Mouse (Mus musculus) A20 (cell line): ENCODE data around the gene Mrnip.
"Not testable (repeated sequence)": the region's sequence is repeated elsewhere in the genome, so short reads cannot be mapped to it uniquely, and the experiment has no call there.

Source experiments
- DNase-seq: peaks from one replicate; pipeline ENCODE4 v3.0.0-alpha.2; 2011; ENCODE audit warnings: low read depth, low spot score

Mrnip gene

DNA sequence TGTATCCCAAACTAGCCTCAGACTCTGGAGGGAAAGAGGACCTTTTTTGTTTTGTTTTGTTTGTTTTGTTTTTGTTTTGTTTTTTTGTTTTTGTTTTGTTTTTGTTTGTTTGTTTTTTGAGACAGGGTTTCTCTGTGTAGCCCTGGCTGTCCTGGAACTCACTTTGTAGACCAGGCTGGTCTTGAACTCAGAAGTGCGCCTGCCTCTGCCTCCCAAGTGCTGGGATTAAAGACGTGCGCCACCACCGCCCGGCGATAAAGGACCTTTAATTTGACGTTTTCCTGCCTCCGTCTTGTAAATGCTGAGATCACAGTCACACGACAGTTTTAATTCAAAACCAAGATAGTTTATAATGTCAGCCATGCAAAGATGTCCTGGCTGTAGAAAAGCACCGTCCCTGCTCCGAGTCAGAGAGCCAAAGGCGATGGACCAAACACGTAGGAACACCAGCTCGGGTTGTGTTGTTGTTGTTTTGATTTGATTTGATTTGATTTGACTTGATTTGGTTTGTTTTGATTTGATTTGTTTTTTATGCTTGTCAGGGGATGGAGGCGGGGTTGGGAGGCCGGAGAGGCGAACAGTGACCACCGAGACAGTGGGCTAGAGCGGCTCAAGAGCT is at the start of gene Mrnip:
Gene Mrnip, plus strand, starts transcription at position 334 of the 619 bp plus-strand sequence.
- DNase-seq, result not testable (repeated sequence)

DNA sequence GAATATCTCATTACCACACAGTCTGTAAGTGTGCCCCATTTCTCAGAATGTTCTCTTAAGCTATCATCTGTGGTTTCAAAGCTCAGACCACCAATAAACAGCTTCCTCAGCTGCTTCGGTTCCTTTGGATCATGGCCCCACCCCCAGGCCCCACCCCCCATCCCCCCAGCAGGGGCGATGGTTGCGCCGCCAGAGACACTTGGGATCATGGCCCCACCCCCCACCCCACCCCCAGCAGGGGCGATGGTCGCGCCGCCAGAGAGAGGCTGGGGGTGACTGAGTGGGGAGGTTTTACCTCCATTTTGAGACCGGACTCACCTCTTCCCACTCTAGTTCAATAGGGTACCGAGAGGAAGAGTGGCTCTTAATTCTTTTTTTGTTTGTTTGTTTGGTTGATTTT is 46.5 kb upstream of the Mrnip start:
- DNase-seq, result no peak

DNA sequence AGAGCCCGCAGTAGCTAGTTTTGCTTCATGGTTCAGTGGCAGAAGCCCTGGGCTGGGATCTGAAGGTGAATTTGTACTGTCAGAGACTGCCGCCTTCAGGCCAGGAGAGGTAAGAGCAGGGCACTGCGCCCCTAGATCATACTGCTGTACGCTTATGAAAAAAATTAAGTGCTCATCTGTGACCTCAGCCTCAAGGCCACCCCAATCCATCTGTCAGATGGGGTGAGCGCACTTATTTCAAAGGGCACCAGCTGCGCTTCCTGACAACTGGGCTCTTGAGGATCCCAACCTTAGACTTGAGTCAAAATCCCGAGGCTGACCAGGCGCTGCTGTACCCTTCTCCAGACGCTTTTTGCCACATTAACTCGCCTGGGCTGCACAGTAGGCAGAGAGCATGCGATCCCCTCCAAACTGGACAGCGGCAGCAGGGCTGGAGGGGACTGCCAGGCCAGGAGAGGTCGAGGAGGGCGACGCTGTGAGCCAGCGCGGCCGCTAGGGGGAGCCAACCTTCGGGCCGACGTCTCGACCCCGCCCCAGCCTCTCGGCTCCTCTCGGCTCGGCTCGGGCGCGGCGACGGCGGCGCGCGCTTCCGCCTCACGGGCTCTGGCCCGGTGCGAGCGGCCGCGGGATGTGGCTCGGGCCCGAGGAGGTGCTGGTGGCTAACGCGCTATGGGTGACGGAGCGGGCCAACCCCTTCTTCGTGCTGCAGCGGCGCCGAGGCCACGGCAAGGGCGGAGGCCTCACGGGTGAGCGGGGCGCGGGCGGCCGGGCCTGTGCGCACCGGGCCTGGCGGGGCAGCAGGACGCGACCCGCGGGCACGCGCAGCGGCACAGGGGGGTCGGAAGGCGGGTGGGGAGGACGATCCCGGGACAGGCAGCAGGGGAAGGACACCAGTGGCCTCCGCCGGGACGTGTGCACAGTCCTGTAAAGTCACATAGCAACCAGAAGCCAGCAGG is 43.2 kb upstream of the Mrnip start, which contains the start of gene Tbc1d9b:
Gene Tbc1d9b, plus strand, starts transcription at position 586 of the 956 bp plus-strand sequence.
- DNase-seq, result peak; percentile 93

DNA sequence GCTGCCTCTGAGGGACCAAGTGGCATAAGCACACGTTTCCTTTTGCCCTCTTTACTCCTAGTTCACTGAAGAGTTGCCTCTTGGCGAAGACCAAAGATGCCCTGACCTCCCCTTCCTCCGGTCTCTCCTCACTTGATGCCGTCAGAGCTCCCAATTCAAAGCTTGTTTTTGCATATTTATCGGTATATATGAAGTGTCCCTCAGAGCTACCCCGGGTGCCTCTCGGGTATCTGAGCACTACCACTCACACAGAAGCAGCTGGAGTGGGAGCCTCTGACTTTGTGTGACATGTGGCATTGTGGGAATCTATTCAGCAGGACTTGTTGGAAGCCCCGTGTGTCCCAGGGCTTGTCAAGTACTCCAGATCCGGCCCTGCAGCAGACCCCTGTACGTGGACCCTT is 42.4 kb upstream of the Mrnip start:
- peak; percentile 57 for DNase-seq

DNA sequence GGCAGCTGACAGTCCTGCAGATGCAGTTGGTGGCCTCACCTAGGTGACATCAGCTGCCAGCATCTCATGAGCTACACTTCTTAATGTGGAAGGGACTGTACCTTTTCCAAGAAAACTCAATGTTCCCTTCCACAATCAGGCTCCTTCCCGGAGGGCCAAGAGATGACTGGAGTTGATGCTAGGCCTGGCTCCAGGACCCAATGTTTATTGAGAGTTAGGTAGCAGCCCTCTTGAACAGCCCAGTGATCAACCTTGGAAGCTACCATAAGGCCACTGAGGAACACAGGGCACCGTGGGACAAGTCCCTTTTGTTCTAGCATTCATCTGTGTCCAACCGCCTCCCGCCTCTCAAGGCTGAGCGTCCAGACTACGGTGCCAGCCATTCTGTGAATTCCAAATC is 42.0 kb upstream of the Mrnip start:
- no peak for DNase-seq

DNA sequence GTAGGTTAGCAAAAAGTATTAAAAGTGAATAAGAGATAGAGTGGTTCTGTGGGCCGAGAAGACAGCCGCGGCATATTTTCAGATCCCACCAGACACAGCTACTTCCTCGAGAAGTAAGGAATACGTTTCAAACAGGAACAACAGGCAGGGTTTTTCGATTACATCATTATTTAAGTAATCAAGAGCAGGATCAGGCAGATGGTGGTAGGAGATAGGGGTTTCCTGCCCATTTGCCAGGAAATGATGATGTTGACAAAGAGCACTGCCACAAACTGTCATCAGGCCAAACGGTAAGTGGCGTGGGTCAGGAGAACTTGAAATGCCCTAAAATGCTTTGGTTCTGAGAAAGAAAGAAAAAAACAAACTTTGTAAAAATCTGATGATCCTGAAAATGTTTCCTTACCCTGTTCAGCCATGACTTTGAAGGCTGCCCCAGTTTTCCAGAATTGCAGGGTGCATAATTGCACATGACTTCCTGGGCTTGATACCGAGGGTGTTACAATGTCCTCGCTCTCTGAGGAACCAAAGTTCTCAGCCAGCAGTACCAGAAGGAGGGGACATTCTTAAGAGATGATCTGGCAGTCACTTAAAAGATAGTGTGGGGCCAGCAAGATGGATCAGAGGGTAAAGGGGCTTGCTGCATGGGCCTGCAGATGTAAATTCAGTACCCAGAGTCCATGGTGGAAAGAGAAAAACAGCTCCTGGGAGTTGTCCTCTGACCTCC is 39.9 kb upstream of the Mrnip start:
- DNase-seq, result no peak

DNA sequence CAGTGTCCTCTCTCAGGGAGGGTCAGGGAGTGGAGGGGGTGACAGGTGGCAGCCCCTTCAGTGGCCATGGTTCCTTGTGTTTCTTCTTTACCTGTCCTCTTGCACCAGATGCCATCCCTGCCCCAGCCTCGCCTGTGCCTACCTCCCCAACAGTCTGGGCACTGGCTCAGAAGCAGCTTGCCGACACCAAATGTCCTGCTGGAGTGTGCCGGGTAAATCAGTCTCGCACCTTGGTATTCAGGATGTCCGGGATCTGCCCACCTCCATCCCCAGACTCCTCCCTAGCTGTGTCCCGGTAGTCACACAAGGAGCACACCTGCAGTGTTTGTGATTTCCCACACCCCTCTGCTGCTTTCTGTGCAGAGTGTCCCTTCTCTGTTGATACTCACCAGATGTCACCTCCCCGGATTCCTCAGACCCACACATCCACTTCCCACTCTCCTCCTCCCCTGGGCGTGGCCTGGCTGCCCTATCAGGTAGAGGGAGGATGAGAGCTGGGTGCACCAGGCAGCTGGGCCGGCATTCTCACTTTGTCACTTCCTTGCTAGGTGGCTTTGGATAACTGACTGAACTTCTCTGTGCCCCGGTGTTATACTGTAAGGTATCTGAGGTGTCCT is 35.9 kb upstream of the Mrnip start:
- no peak for DNase-seq

DNA sequence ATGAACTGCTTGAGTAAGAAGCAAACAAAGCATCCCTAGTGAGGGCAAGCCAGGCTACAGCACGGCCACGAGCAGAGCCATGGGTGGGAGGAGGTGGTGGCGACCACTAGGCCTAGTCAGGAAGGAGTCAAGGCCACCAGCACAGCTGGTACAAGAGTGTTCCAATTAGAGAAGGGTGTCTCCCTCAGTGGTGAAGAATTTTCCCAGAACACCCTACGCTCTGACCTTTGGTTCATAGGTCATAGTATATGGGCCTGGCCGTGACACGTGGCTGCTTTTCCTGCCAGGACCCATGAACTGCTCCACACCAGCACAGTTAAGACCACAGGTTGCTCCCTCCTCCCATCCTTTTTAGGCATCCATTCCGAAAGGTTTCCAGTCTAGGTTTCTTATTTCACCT is 34.7 kb upstream of the Mrnip start:
- DNase-seq, result no peak

DNA sequence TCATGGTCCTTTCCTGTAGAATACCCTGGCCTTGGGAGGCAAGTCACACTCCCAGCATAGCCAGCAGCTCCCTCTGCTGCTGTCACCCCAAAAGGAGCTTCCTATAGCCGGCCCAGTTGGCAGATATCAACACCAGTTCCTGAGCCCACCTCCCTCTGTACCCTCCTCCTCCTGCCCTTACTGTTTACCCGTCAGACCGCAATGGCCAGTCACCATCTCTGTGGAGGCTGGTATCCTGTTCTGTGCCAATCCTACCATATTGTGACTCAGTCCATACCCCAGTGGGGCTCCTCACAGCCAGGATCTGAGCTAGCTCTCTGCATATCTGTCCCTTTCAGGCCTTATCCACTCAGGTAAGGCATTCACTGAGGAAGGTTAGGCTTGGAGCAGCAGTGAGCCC is 28.7 kb upstream of the Mrnip start:
- no peak for DNase-seq

DNA sequence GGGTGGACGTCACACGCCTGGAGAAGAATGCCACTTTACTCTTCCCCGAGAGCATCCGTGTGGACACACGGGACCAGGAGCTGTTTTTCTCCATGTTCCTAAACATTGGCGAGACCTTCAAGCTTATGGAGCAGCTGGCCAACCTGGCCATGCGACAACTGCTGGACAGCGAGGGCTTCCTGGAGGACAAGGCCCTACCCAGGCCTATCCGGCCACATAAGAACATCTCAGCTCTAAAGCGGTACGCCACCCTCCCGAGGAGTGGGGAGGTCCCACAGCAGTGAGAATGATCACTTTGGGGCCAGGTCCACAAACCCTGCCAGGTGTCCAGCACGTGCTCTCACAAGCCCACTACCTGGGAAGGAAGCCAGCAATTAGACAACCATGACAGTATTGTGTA is 28.1 kb upstream of the Mrnip start:
- DNase-seq, result no peak

DNA sequence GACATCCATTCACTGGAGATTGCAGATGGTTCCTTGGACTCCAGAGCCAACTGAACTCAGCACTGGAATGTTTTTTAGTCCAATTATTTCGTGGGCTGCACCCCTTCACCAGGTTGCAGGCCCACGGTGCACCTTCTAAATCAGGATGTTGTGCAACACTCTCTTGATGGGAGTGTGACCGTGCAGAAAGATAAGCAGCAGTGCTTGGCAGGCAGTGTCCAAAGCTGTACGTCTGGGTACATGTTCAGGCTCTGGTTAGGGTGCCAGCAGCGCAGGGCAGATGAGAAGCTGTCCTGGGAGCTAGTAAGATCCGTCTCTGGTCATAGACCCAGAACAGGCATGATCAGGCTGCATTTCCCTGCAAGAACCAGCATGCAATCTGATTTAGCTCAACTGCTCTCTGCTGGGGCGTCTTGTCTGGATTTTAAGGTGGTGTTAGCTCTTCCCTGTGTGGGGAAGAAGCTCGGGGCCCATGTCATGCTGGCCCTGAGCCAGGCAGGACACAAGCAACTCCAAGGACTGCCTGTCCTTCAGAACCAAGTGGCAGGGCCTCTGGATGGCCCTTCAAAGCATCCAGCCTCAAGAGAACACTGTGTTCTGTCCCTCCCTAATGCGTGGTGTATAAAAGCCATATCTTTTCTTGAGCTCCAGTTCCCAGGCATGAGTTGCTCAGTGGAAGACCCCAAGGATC is 26.8 kb upstream of the Mrnip start:
- DNase-seq, result no peak

DNA sequence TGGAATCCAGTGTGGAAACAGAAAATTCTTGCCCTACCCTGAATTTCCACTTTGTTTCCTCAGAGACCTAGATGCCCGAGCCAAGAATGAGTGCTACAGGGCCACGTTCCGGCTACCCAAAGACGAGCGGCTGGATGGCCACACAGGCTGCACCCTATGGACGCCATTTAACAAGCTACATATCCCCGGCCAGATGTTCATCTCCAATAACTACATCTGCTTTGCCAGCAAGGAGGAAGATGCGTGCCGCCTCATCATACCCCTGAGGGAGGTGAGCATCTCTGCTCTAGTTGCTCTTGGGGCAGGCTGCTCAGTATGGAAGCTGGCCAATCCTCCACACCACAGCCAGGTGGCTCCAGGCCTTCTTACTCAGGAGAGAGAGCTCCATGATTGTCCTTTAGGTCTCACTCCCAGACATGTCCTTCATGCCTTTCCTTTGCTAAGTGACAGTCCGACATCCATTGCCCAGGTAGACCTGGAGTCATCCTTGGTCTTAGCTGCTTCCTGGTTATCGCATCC is 26.2 kb upstream of the Mrnip start:
- no peak for DNase-seq

DNA sequence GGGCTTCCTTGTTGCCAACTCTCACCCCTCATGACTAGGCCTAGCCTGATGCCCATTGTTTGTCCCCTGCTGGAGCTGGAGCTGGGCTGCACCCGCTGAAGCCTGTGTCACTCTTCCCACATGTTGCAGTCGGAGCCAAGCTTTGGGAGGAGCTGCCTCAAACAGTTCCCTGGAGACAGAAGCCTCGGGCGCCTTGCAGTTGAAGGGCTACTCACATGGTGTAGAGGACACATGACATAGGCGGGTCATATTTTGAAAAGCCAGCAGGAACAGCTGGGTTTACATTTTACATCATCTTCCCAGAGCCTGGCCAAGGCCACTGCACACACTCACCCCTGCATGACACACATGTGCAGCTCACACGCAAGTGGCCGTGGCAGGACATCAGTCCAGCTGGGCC is 25.0 kb upstream of the Mrnip start:
- DNase-seq, result no peak

DNA sequence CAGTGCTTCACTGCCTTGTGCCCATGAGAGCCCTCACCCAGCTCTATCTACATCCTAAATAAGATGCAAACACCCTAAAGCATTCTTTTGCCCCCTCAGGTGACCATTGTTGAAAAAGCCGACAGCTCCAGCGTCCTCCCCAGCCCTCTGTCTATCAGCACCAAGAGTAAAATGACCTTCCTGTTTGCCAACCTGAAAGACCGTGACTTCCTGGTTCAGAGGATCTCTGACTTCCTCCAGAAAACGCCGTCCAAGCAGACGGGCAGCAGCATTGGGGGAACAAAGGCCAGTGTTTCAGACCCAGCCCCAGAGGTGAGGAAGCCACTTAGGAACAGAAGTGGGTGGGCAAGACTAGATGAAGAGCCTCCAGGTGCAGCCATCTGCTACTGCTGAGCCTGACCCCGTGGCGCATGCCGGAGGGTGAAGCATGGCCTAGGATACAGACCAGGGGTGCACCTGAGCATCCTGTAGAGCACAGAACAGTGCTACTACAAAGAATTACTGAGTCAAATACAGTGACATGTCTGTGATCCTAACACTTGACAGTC is 24.6 kb upstream of the Mrnip start:
- no peak for DNase-seq

DNA sequence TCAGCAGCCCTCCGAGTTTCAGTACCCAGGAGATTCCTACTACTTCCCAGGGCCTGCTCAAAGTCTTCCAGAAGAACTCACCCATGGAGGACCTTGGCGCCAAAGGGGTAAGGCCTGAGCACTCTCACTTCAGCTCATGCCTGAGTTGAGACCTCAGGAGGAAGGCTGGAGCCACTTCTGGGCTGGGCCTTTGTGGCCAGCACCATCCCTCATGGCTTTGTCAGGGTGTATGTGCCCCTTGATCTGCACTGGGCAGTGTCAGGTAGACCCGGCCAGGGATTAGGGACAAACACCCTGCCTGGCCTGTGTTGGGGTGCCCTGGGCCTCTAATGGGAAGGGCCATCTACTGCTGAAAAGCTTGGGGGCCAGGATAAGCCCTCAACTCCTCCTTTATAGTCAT is 22.9 kb upstream of the Mrnip start:
- DNase-seq, result no peak

DNA sequence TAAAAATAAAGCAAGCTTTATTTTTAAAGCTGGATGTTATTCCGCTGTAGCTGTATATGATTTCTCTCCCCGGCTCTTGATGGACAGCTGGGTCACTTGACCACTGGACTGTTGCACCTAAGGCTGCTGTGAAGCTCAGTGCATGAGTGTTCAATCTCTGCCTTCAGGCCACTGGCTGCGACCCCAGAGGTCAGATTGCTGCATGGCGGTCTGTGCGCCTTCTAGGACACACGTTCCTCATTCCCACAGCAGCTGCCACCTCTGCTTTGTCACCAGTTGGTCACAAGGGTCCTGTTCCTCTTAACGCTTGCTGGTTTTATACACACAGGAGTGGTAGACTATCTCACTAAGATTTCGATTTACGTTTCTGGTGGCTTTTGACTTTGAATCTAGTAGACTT is 20.1 kb upstream of the Mrnip start:
- DNase-seq, result no peak

DNA sequence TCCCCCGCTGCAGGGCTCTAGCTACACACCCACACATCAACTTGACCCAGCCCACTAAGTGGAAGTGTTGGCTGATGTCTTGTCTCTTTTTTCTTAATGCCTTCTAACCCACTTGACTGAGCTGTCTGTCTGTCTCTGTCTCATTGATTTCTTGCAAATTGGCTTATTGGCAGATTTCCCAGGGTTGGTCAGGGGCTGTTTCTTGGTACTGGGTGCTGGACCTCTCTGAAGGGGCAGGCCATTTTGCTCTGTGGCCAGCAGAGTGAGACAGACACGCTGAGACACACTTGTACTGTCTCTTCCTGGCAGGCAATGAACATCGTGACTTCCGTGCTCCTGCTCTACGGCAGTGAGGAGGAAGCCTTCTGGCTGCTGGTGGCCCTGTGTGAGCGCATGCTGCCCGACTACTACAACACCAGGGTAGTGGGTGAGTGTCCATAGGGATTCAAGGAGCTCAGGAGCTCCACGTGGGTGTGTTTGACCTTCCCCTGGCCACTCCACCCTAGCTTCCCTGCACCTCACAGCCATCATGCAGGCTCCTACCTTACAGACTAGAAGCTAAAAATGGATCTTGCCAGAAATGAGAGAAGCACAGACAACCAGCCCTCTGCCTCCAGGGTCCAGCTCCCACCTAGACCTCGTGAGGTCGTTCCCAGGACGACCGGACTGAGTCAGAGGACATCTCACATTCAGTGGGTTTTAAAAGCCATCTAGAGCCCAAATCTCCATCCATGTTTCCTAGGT is 19.3 kb upstream of the Mrnip start:
- no peak for DNase-seq

DNA sequence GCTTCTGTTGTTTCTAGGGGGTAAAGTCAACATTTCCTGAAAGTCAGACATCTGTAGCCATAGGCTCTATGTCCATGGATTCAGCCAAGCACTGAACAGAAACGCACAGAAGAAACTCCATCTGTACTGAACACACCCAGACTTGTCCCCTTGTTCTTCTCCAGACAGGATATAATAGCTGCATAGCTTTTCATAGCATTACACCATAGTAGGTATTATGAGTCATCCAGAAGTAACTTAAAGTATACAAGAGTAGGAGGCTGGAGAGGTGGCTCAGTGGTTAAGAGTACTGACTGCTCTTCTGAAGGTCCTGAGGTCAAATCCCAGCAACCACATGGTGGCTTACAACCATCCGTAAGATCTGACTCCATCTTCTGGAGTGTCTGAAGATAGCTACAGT is 18.5 kb upstream of the Mrnip start:
- no peak for DNase-seq

DNA sequence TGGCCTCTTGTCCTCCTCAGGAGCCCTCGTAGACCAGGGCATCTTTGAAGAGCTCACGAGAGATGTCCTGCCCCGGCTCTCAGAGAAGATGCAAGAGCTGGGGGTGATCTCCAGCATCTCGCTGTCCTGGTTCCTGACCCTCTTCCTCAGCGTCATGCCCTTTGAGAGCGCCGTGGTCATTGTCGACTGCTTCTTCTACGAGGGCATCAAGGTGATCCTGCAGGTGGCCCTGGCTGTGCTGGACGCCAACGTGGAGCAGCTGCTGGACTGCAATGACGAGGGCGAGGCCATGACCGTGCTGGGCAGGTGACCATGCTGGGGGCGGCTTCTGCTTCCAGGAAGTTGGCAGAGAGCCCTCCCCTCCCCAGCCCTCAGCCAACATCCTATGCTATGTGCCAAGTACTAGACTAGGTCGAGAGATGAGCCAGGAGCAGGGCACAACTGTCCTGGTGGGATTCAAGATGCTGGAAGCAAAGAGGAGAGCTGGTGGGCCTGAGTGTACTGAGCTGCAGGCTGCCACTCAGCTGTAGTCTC is 17.5 kb upstream of the Mrnip start:
- DNase-seq, result no peak

DNA sequence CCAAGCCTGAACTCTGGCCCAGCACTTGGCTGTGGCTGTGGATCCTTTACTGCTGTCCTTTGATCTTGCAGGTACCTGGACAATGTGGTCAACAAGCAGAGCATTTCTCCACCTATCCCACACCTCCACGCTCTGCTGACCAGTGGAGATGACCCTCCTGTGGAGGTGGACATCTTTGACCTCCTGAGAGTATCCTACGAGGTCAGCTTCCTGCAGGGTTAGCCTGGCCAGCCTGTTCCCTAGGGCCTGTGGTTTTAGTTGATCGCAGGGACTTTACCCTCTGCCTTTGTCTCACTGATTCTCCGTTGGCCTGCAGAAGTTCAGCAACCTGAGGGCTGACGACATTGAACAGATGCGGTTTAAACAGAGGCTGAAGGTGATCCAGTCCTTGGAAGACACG is 15.9 kb upstream of the Mrnip start:
- DNase-seq, result no peak
